Mouse (Mus musculus) thymus, postnatal 4 days (tissue): ENCODE results near the gene Ttyh1.
"Not testable (repeated sequence)": the region's sequence is repeated elsewhere in the genome, so short reads cannot be mapped to it uniquely, and the experiment has no call there.

ENCODE experiments used
- DNase-seq: peaks from one replicate; pipeline ENCODE4 v3.0.0; 2021

Ttyh1 gene

DNA sequence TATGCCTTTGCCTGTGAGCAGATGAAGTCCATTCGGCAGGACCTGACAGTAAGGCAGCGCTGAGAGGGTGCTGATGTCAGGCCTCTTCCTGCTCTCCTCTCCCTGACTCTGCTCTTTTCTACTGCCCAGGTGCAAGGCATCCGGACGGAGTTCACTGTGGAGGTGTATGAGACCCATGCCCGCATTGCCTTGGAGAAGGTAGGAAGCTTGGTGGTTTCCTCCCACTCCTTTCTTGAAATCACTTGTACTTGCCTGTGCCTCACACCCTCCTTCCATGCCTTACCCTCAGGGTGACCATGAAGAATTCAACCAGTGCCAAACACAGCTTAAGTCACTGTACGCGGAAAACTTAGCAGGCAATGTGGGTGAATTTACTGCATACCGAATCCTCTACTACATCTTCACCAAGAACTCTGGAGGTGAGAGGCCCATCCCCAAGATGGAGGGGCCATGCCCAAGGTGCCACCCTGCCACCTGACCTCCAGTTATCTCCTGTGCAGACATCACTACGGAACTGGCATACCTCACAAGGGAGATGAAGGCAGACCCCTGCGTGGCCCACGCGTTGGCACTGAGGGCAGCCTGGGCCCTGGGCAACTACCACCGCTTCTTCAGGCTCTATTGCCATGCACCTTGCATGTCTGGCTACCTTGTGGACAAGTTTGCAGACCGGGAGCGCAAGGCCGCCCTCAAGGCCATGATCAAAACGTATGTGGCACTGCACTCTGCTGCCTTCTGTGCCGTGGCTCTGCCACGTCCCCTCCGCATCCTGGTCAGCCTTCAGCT is 25.8 kb downstream of the Ttyh1 start:
- no peak for DNase-seq

DNA sequence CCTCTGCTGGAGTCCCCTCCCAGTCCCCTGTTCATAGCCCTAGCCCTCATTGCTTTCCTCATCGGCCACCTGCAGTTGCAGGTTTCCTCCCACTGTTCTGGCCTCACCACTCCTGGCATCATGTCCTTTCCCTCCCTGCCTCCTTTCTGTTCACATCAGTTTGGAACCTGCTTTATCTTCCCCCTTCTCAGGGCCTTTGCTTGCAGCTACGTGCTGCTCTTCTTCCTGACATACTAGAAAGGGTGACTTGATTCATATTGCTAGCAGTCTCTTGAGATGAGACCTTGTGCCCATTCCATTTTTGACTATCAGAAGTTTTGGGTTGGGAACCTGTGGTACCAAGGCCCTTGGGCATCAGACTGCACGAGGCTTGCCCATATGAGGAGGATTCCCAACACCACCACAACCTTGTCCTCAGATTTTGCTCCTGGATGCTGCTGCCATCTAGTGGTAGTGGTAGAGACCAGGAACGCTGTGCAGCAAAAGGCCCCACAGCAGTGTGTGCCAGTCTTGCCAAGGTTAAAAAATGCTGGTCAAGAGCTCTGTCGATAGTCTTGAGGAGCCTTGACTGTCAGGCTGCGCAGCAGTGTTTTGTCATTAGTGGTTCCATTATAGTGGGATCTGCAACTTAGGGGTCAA is 26.5 kb downstream of the Ttyh1 start:
- peak; percentile 71 for DNase-seq

GRCm38 (mm10) chr7:4146241-4147180 is 27.3 kb downstream of the Ttyh1 start:
- DNase-seq: no peak

DNA sequence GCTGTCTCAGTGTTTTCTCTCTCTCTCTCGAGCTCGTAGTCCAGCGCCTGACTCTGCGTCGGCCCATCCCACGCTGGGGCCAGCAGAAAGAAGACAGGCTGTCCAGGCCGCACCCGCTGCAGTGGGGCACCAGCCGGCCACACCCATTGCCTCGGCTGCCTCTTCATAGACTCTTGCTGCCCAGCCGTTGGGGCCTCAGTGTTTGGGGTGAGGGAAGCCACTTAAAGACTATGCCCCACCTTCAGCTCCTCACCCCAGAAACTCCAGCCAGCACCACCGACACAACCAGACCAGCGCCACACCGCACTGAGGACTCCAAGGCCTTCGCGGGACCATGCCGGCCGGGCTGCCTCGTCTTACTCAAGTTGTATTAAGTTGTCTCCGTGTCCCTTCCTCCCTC is 28.2 kb downstream of the Ttyh1 start:
- DNase-seq: peak; percentile 32

- DNase-seq: no peak
Observed at GRCm38 (mm10) chr7:4147836-4148235, 28.6 kb downstream of the Ttyh1 start.

GRCm38 (mm10) chr7:4148341-4149208 is 29.4 kb downstream of the Ttyh1 start:
- DNase-seq: no peak

DNA sequence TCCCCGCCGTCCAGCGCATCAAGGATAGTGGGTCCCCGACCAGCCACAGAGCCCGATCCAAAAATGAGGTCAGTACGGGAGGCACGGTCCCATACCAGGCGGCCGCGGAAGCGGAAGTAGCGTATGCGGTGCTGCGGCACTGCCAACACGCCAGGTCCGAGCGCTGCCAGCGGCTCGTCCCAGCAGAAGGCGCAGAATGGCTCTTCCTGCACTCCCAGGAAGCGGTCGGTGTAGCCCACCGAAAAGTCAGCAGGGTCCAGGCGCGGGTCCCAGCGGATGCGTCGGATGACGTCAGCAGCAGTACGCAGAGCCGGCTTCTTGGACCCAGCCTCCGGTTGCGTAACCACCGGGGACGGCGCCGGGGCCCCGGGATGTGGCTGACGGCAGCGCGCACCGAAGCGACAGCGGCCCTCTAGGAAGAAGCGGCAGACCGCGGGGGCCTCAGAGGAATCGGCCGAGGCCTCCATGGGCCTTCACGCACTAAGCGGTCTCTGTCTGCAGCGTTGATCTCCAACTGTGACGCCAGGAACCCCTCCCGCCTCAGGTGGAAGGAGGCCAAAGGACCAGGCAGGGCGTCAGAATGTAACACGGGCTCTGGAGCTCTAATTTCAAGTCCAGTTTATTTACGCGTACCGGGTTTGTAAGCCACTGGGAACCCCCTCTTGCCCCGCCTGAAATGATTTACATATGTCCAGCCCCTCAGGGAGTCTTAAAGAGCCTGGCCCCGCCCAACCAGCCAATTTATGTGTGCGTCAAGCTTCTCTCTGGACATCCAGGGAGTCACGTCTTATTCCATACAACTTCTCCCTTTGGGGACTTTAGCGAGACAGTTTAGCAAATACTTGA is 30.2 kb downstream of the Ttyh1 start:
- DNase-seq: peak; percentile 79

GRCm38 (mm10) chr7:4150059-4150541 is 30.9 kb downstream of the Ttyh1 start, which contains the start of gene Leng9:
Leng9 (minus strand) TSS chr7:4150374.
- peak; percentile 66 for DNase-seq

- no peak for DNase-seq
Observed at GRCm38 (mm10) chr7:4150811-4151221, 31.6 kb downstream of the Ttyh1 start.

DNA sequence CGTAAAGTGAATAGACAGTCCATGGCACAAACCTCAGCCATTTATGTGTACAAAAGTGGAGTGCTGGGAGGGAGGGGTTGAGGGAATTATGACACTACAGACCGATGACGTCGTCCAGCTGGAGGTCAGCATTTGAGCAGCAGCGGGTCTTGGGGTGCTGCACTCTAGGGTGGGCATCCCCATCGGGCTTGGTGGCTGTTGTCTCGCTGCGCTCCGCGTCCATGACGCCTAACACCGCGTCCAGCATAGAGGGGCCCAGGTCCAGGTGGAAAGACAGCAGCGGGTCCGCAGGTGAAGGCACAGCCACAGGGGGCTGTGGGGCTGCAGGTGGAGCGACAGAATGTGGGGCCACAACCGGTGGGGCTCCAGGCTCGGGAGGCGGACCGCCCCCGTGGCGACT is 32.0 kb downstream of the Ttyh1 start:
- DNase-seq: no peak

DNA sequence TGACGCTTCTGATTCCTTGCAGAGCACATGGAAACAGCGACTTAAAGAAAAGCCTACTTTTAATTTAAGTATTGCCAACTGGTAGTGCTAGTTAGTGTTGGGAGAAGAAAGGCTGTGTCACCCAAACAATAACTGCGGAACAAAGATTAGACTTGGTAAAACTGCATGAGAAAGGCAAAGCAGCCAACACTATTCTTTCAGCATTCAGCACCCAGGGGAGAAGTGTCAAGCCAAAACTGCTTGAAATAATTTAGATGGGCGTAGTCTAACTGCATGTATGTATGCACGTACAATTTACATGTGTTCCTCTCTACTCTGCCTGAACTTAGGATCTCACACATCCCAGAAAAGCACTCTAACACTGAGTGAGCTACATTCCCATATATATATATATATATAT is 35.1 kb downstream of the Ttyh1 start:
- DNase-seq: no peak

DNA sequence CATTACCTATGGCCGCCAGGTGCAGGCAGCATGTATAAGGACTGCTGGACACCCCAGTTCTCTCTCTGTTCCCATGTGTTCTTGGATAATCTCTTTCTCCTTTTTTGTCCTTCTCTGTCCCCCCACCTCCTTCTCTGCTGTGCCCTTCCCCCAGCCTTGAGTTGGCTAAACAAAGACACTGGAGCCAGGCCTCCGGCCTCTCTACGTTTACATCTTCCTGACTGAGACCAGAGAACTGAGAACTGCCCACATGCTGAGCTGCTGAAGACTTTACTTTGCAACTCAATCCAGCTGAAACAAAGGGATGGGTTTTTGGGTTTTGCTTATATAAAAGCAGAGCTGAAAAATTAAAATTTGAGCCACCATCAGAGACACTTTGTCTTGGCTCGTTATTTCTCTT is 35.8 kb downstream of the Ttyh1 start:
- DNase-seq: no peak

DNA sequence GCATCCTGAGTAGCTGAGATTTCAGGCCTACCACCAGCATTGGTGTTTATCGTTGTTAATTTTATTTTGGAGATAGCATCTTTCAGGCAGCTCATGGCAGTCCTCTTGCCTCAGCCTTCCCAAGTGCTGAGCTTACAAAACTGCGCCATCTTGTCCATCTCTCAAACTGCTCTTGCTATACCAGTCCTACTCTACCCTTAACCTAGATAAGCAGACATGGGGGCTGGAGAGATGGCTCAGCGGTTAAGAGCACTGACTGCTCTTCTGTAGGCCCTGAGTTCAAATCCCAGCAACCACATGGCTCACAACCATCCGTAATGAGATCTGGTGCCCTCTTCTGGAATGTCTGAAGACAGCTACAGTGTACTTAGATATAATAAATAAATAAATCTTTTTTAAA is 42.4 kb downstream of the Ttyh1 start:
- DNase-seq: not testable (repeated sequence)

- DNase-seq: no peak
Observed at GRCm38 (mm10) chr7:4163571-4164072, 44.4 kb downstream of the Ttyh1 start.

- DNase-seq: no peak
Observed at GRCm38 (mm10) chr7:4164090-4164910, 45.1 kb downstream of the Ttyh1 start, which contains the start of gene Cdc42ep5. Cdc42ep5 (minus strand) TSS chr7:4164860.

GRCm38 (mm10) chr7:4165286-4165685 is 46.1 kb downstream of the Ttyh1 start:
- DNase-seq: no peak

DNA sequence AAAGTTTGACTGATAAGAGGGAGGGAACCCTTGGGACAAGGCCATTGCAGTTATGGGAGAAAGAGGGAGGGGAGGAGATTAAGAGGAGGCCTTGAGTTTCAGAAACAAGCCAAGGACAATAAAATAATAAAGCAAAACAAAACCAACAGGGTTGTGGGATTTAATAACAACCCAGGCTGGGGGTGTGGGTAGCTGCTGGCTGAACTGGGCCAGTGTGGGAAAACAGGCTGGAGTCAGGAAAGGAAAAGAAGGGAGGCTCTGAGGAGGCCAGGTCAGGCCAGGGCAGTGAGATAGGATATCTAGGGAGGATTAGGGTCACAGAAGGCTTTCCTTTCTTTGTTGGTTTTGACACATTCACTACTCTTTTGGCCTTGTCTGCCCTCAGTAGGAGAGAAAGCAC is 47.9 kb downstream of the Ttyh1 start:
- DNase-seq: no peak

DNA sequence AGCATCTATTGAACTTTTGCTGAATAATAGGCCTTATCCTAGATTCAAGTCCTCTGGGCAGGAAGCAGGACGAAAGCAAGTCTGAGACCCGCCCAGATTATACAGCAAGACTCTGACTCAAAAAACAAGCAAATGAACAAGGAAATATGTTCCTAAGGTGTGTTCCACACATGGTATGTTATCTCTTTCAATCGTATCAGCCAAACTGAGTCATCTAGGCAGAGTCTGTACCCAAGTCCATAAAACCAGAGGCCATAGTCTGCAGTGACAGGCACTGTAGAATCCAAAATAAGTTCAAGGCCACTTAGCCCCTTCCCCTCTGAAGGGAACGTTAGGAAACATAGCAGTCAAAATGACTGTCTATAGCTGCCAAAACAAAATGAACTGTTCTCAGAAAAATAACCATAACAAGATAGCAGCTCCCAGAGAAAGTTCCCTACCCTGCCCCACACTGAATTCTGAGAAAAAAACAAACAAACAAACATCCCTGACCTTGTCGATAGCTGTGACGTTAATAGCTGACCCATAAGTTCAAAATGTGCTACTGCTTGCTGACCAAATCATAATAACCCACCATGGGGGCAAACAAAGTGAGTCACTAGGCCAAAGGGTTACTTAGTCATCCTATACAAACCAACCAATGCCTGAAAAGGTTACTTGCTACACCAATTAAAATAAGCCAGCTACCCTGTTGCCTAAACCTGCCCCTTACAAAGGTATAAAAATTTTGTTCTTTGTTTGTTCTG is 51.2 kb downstream of the Ttyh1 start:
- no peak for DNase-seq

GRCm38 (mm10) chr7:4178438-4178837 is 59.2 kb downstream of the Ttyh1 start:
- peak; percentile 18 for DNase-seq
